Mouse (Mus musculus) cortical plate, adult 2 months (tissue): ENCODE data around the gene Lap3.

Experiments used
- CTCF ChIP-seq: fragments of 200-500 bp; IDR thresholded peaks from 2 replicates; pipeline ENCODE4 v1.5.1; 2011; ENCODE audit warnings: mild to moderate bottlenecking, control low read depth, low read length; ENCODE audit not compliant: insufficient read depth; ENCODE audit errors: extremely low read depth
- POLR2A ChIP-seq: fragments of 200-500 bp; IDR thresholded peaks from 2 replicates; pipeline ENCODE4 v1.6.1; 2011; ENCODE audit warnings: mild to moderate bottlenecking, low read length, control low read depth; ENCODE audit not compliant: insufficient read depth; ENCODE audit errors: extremely low read depth

DNA sequence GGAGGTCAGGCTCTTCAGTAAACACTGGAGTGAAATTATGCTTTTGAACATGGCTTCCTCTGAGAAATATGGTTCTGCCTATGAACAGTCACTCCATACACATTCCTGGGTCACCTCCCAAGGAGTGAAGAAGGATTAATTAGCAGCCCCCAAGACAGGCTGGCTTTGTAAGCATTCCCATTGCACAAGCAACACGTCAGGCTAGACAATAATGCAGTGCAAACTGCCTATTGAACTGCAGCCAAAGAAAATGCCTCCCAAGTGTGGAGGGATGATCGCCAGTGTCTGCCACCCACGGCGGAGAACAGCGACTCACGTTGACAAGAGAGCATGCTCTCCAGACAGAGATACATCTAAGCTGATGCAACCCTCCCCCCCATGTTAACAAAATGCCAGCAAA, 16.9 kb upstream of the Lap3 start:
- TF ChIP-seq CTCF (no peak), POLR2A (no peak)
